Comparison of ENCODE assay signal across 8 mouse cellular contexts in genomic region chr4:154019571-154019970, GRCm38 (mm10). TPM values are rescaled to one million over a fixed set of nuclear protein-coding genes. Genes with fewer than 3 reads are reported as not detected.
DNase-seq lines count a peak whose midpoint lies in the region; ATAC-seq and TF ChIP-seq lines count a peak whose summit lies in the region.

No protein-coding gene starts in this region.

- H3K9me3 ChIP-seq in heart, postnatal 0 days (replicated peaks; ENCODE audit: control insufficient read depth, low read length) = no peaks in the 10 kb centered on the region
- no peaks in the 10 kb centered on the region for H3K9me3 ChIP-seq in heart, embryonic 10.5 days

- no peak overlapping the region for H3K27ac ChIP-seq in heart, postnatal 0 days (ENCODE audit: low read depth)
- H3K27ac ChIP-seq in heart, embryonic 10.5 days = no peak overlapping the region

- H3K4me1 ChIP-seq in heart, postnatal 0 days (ENCODE audit: control insufficient read depth, insufficient read depth) = peaks cover 10% of the 10 kb centered on the region
- H3K4me1 ChIP-seq in heart, embryonic 10.5 days = peaks cover 26% of the 10 kb centered on the region

- no peak overlapping the region for H3K9ac ChIP-seq in heart, postnatal 0 days (replicated peaks; ENCODE audit: low read depth, low read length)

- no peak overlapping the region for H3K4me2 ChIP-seq in heart, postnatal 0 days (ENCODE audit: low read depth, low read length)

- peaks cover 70% of the 10 kb centered on the region for H3K36me3 ChIP-seq in heart, postnatal 0 days (replicated peaks; ENCODE audit: control insufficient read depth, insufficient read depth, low read length)
- H3K36me3 ChIP-seq in heart, embryonic 10.5 days = peaks cover 85% of the 10 kb centered on the region

- H3K4me3 ChIP-seq in heart, postnatal 0 days (ENCODE audit: low read depth, low read length) = no peak overlapping the region
- H3K4me3 ChIP-seq in heart, embryonic 10.5 days = no peak overlapping the region

- no peak for DNase-seq in heart, postnatal 0 days (ENCODE audit: low spot score)
- DNase-seq in heart, embryonic 10.5 days (ENCODE audit: low spot score) = no peak
- DNase-seq in CD4-positive helper T cell, adult 2 months (ENCODE audit: low read depth, low spot score) = peak; percentile 29
- DNase-seq in adrenal gland, postnatal 10 days = peak; percentile 74
- peak; percentile 79 for DNase-seq in kidney, postnatal 10 days
- peak; percentile 81 for DNase-seq in lung, postnatal 36 days
- DNase-seq in frontal cortex, adult 2 months (ENCODE audit: extremely low spot score in 1 of 2, low spot score in 1 of 2) = no peak

- no peak for TF ChIP-seq EP300 in heart, postnatal 0 days (IDR thresholded peaks at IDR 0.05; ENCODE audit: low read depth)

- no peak for ATAC-seq in heart, postnatal 0 days (ENCODE audit: insufficient read depth, low read depth)
- no peak for ATAC-seq in inflammation-experienced regulatory T-cells, adult 6 months

- no peaks in the 10 kb centered on the region for H3K27me3 ChIP-seq in heart, postnatal 0 days (ENCODE audit: control insufficient read depth, insufficient read depth, low read length)
- H3K27me3 ChIP-seq in heart, embryonic 10.5 days (ENCODE audit: insufficient read depth, poor library complexity, severe bottlenecking) = no peaks in the 10 kb centered on the region

- 67% methylated on average over 7 of the region's 7 CpGs for WGBS in heart, postnatal 0 days
- 77% methylated on average over 7 of the region's 7 CpGs for WGBS in heart, embryonic 10.5 days

- peak; percentile 50 for TF ChIP-seq CTCF in heart, postnatal 0 days (IDR thresholded peaks at IDR 0.05; ENCODE audit: low read depth)

RNA-seq across cellular contexts. Expression of gene Smim1, which starts 6.5 kb away (rescaled TPM):
- 15.9 and 26.5 TPM in 2 replicates for total RNA-seq in heart, postnatal 0 days (2014; rRNA removed; ENCODE audit: low replicate concordance)
- polyA plus RNA-seq in heart, postnatal 0 days (2015; fragmentation: Nextera tagmentation; extraction: Ambion mirVana) = 23.8 and 32.6 TPM in 2 replicates
- 120 and 132 TPM in 2 replicates for polyA plus RNA-seq in heart, embryonic 10.5 days (2016; fragmentation: Nextera tagmentation; extraction: Ambion mirVana)
- total RNA-seq in adrenal gland, postnatal 10 days (2021) = 10 to 100 TPM; 28.6 to 32.6 TPM
- 1 to 10 TPM in 1 of 3 experiments, under 1 TPM in 1, not detected in 1; 0.66 to 1.3 TPM for polyA plus RNA-seq in inflammation-experienced regulatory T-cells, adult 6 months (2017; shearing (Covaris generic))
- 19.4 and 20.0 TPM in 2 replicates for polyA plus RNA-seq in frontal cortex, adult 2 months (2012; rRNA removed)

RNA-seq across cellular contexts. Expression of gene Lrrc47, which starts 8.0 kb away (rescaled TPM):
- 13.4 and 18.0 TPM in 2 replicates for total RNA-seq in heart, postnatal 0 days (2014; rRNA removed; ENCODE audit: low replicate concordance)
- polyA plus RNA-seq in heart, postnatal 0 days (2015; fragmentation: Nextera tagmentation; extraction: Ambion mirVana) = 11.1 and 12.2 TPM in 2 replicates
- polyA plus RNA-seq in heart, embryonic 10.5 days (2016; fragmentation: Nextera tagmentation; extraction: Ambion mirVana) = 18.5 and 27.0 TPM in 2 replicates
- total RNA-seq in adrenal gland, postnatal 10 days (2021) = 10 to 100 TPM; 40.7 to 43.3 TPM
- polyA plus RNA-seq in inflammation-experienced regulatory T-cells, adult 6 months (2017; shearing (Covaris generic)) = 1 to 10 TPM; 4.8 to 6.2 (median 6.2) TPM
- polyA plus RNA-seq in frontal cortex, adult 2 months (2012; rRNA removed) = 49.0 and 51.1 TPM in 2 replicates

RNA-seq across cellular contexts. Expression of gene Ccdc27, which starts 22.9 kb away (rescaled TPM):
- not detected in 2 replicates for total RNA-seq in heart, postnatal 0 days (2014; rRNA removed; ENCODE audit: low replicate concordance)
- polyA plus RNA-seq in heart, postnatal 0 days (2015; fragmentation: Nextera tagmentation; extraction: Ambion mirVana) = not detected in 2 replicates
- polyA plus RNA-seq in heart, embryonic 10.5 days (2016; fragmentation: Nextera tagmentation; extraction: Ambion mirVana) = not detected in 2 replicates
- total RNA-seq in adrenal gland, postnatal 10 days (2021) = not detected
- not detected for polyA plus RNA-seq in inflammation-experienced regulatory T-cells, adult 6 months (2017; shearing (Covaris generic))
- polyA plus RNA-seq in frontal cortex, adult 2 months (2012; rRNA removed) = not detected in 2 replicates

RNA-seq across cellular contexts. Expression of gene Cep104, which starts 44.6 kb away (rescaled TPM):
- 9.2 and 13.4 TPM in 2 replicates for total RNA-seq in heart, postnatal 0 days (2014; rRNA removed; ENCODE audit: low replicate concordance)
- polyA plus RNA-seq in heart, postnatal 0 days (2015; fragmentation: Nextera tagmentation; extraction: Ambion mirVana) = 10.0 and 11.3 TPM in 2 replicates
- 15.8 and 17.7 TPM in 2 replicates for polyA plus RNA-seq in heart, embryonic 10.5 days (2016; fragmentation: Nextera tagmentation; extraction: Ambion mirVana)
- total RNA-seq in adrenal gland, postnatal 10 days (2021) = 10 to 100 TPM; 18.0 to 19.0 TPM
- polyA plus RNA-seq in inflammation-experienced regulatory T-cells, adult 6 months (2017; shearing (Covaris generic)) = 1 to 10 TPM; 3.3 to 4.2 (median 3.6) TPM
- 21.0 and 21.2 TPM in 2 replicates for polyA plus RNA-seq in frontal cortex, adult 2 months (2012; rRNA removed)

RNA-seq across cellular contexts. Expression of gene Dffb, which starts 44.6 kb away (rescaled TPM):
- total RNA-seq in heart, postnatal 0 days (2014; rRNA removed; ENCODE audit: low replicate concordance) = 3.0 and 10.2 TPM in 2 replicates
- polyA plus RNA-seq in heart, postnatal 0 days (2015; fragmentation: Nextera tagmentation; extraction: Ambion mirVana) = 4.2 and 4.3 TPM in 2 replicates
- polyA plus RNA-seq in heart, embryonic 10.5 days (2016; fragmentation: Nextera tagmentation; extraction: Ambion mirVana) = 7.8 and 9.3 TPM in 2 replicates
- total RNA-seq in adrenal gland, postnatal 10 days (2021) = 1 to 10 TPM; 5.2 to 8.0 TPM
- polyA plus RNA-seq in inflammation-experienced regulatory T-cells, adult 6 months (2017; shearing (Covaris generic)) = 10 to 100 TPM; 14.3 to 15.9 (median 15.5) TPM
- 22.9 and 25.2 TPM in 2 replicates for polyA plus RNA-seq in frontal cortex, adult 2 months (2012; rRNA removed)

Comparison
In these comparisons a context has a peak if more than half of its experiments do, and no peak if none do; other contexts are left out.
1. DNase-seq: peak in CD4-positive helper T cell, adult 2 months (single experiment), adrenal gland, postnatal 10 days (single experiment), kidney, postnatal 10 days (single experiment) and lung, postnatal 36 days (single experiment); none in heart, postnatal 0 days (single experiment), heart, embryonic 10.5 days (single experiment) and frontal cortex, adult 2 months (0 of 2).